Mouse (Mus musculus): Measurements from ENCODE around the gene Slc17a6. TPM values are rescaled to one million over a fixed set of nuclear protein-coding genes. Genes with fewer than 3 reads are reported as not detected.

Gene Slc17a6
- polyA plus RNA-seq, 1 experiment from 2014 or later: not detected

DNA sequence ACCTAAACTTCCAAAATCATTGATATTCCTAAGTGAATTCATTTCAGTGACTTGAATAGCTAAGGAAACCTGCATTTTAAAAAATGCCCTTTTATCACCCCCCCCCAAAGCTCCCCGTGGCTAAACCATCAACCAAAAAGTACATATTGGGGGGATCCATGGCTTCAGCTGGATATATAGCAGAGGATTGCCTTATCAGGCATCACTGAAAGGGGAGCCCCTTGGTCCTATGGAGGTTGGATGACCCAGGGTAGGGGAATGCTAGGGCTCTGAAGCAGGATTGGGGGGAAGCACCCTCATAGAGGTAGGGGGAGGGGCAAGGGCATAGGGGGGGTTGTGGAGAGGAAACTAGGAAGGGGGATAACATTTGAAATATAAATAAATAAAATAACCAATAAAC lies 1.8 kb upstream of the Slc17a6 start:
- no peak for ATAC-seq (ENCODE audit: low FRiP score, low TSS enrichment)
- H3K9me3 ChIP-seq (ENCODE audit: control insufficient read depth, low read length): no peaks in the 10 kb centered on the region
- 41% methylated on average over 1 of the region's 1 CpGs for WGBS
- H3K27ac ChIP-seq (replicated peaks): no peak overlapping the region
- TF ChIP-seq CTCF (IDR thresholded peaks at IDR 0.05; ENCODE audit: low read depth): no peak
- TF ChIP-seq EP300 (optimal IDR thresholded peaks at IDR 0.05): no peak
- H3K4me3 ChIP-seq (ENCODE audit: low read depth, low read length): no peak overlapping the region
- peaks cover 5% of the 10 kb centered on the region; the same call in 1 of the 2 replicates for H3K27me3 ChIP-seq (ENCODE audit: control insufficient read depth, insufficient read depth, low read length)
- H3K4me2 ChIP-seq (replicated peaks; ENCODE audit: low read depth): no peak overlapping the region
- no peak overlapping the region for H3K9ac ChIP-seq (ENCODE audit: low read length)
- H3K4me1 ChIP-seq (replicated peaks; ENCODE audit: control insufficient read depth, insufficient read depth): no peaks in the 10 kb centered on the region
- no peaks in the 10 kb centered on the region for H3K36me3 ChIP-seq (ENCODE audit: control insufficient read depth, insufficient read depth, low read length)
- DNase-seq (ENCODE audit: low spot score): no peak

DNA sequence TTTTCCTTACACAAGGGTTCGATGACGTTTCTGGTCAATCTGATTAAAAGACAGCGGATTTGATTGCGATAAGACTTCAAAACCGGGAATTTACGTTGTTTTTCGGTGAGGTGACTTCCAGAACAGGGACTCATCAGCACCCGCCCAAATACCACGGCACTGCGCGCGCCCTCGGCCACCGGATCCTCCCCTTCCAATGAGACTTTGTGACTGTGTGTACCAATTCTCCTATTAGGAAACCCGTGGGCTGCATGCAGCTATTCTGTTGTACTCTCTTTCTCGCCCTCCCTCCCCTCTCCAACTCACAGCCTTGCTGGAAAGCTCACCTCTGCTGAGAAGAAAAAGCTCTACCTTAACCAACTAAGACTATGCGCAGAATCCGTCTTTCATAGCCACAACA lies 390 bp downstream of the Slc17a6 start:
- Histone ChIP-seq H3K4me3 (ENCODE audit: low read depth, low read length) (no peak overlapping the region), H3K4me2 (replicated peaks; ENCODE audit: low read depth) (no peak overlapping the region), H3K36me3 (ENCODE audit: control insufficient read depth, insufficient read depth, low read length) (no peaks in the 10 kb centered on the region), H3K9me3 (ENCODE audit: control insufficient read depth, low read length) (no peaks in the 10 kb centered on the region), H3K27me3 (ENCODE audit: control insufficient read depth, insufficient read depth, low read length) (peaks cover 5% of the 10 kb centered on the region; the same call in 1 of the 2 replicates), H3K9ac (ENCODE audit: low read length) (no peak overlapping the region), H3K4me1 (replicated peaks; ENCODE audit: control insufficient read depth, insufficient read depth) (no peaks in the 10 kb centered on the region), H3K27ac (replicated peaks) (no peak overlapping the region)
- DNase-seq (ENCODE audit: low spot score) (no peak), ATAC-seq (ENCODE audit: low FRiP score, low TSS enrichment) (no peak)
- TF ChIP-seq EP300 (optimal IDR thresholded peaks at IDR 0.05) (no peak), CTCF (IDR thresholded peaks at IDR 0.05; ENCODE audit: low read depth) (no peak)
- WGBS: 2% methylated on average over 18 of the region's 18 CpGs

- 6% methylated on average over 5 of the region's 5 CpGs for whole genome bisulfite sequencing
- no peaks in the 10 kb centered on the region for H3K4me1 ChIP-seq (replicated peaks; ENCODE audit: control insufficient read depth, insufficient read depth)
- DNase-seq (ENCODE audit: low spot score) (no peak), ATAC-seq (ENCODE audit: low FRiP score, low TSS enrichment) (no peak)
- no peak overlapping the region for H3K9ac ChIP-seq (ENCODE audit: low read length)
- H3K9me3 ChIP-seq (ENCODE audit: control insufficient read depth, low read length): no peaks in the 10 kb centered on the region
- H3K27me3 ChIP-seq (ENCODE audit: control insufficient read depth, insufficient read depth, low read length): peaks cover 7% of the 10 kb centered on the region; the same call in 1 of the 2 replicates
- no peak overlapping the region for H3K27ac ChIP-seq (replicated peaks)
- H3K4me2 ChIP-seq (replicated peaks; ENCODE audit: low read depth): no peak overlapping the region
- H3K4me3 ChIP-seq (ENCODE audit: low read depth, low read length): no peak overlapping the region
- H3K36me3 ChIP-seq (ENCODE audit: control insufficient read depth, insufficient read depth, low read length): no peaks in the 10 kb centered on the region
- TF ChIP-seq EP300 (optimal IDR thresholded peaks at IDR 0.05): no peak
Observed at GRCm38 (mm10) chr7:51622666-51623065, 860 bp downstream of the Slc17a6 start.

GRCm38 (mm10) chr7:51624336-51624897 lies 2.6 kb downstream of the Slc17a6 start:
- no peak overlapping the region for H3K9ac ChIP-seq (ENCODE audit: low read length)
- TF ChIP-seq CTCF (IDR thresholded peaks at IDR 0.05; ENCODE audit: low read depth): no peak
- no peaks in the 10 kb centered on the region for H3K36me3 ChIP-seq (ENCODE audit: control insufficient read depth, insufficient read depth, low read length)
- no peak overlapping the region for H3K27ac ChIP-seq (replicated peaks)
- WGBS: 3% methylated on average over 4 of the region's 4 CpGs
- no peaks in the 10 kb centered on the region for H3K4me1 ChIP-seq (replicated peaks; ENCODE audit: control insufficient read depth, insufficient read depth)
- H3K27me3 ChIP-seq (ENCODE audit: control insufficient read depth, insufficient read depth, low read length): peaks cover 7% of the 10 kb centered on the region; the same call in 1 of the 2 replicates
- no peak overlapping the region for H3K4me2 ChIP-seq (replicated peaks; ENCODE audit: low read depth)
- H3K9me3 ChIP-seq (ENCODE audit: control insufficient read depth, low read length): no peaks in the 10 kb centered on the region
- DNase-seq (ENCODE audit: low spot score): no peak
- no peak overlapping the region for H3K4me3 ChIP-seq (ENCODE audit: low read depth, low read length)
- no peak for ATAC-seq (ENCODE audit: low FRiP score, low TSS enrichment)

GRCm38 (mm10) chr7:51625161-51625560 lies 3.4 kb downstream of the Slc17a6 start:
- ATAC-seq (ENCODE audit: low FRiP score, low TSS enrichment): no peak
- TF ChIP-seq CTCF (IDR thresholded peaks at IDR 0.05; ENCODE audit: low read depth) (no peak), EP300 (optimal IDR thresholded peaks at IDR 0.05) (no peak)
- under 1% methylated on average over 23 of the region's 23 CpGs for WGBS
- H3K27ac ChIP-seq (replicated peaks): no peak overlapping the region
- H3K9me3 ChIP-seq (ENCODE audit: control insufficient read depth, low read length): no peaks in the 10 kb centered on the region
- H3K36me3 ChIP-seq (ENCODE audit: control insufficient read depth, insufficient read depth, low read length): no peaks in the 10 kb centered on the region
- peaks cover 7% of the 10 kb centered on the region; the same call in 1 of the 2 replicates for H3K27me3 ChIP-seq (ENCODE audit: control insufficient read depth, insufficient read depth, low read length)
- no peak overlapping the region for H3K4me2 ChIP-seq (replicated peaks; ENCODE audit: low read depth)
- H3K9ac ChIP-seq (ENCODE audit: low read length): no peak overlapping the region
- H3K4me1 ChIP-seq (replicated peaks; ENCODE audit: control insufficient read depth, insufficient read depth): no peaks in the 10 kb centered on the region
- DNase-seq (ENCODE audit: low spot score): no peak
- H3K4me3 ChIP-seq (ENCODE audit: low read depth, low read length): no peak overlapping the region

GRCm38 (mm10) chr7:51625591-51626255 lies 3.9 kb downstream of the Slc17a6 start:
- WGBS: 4% methylated on average over 11 of the region's 11 CpGs
- no peak for ATAC-seq (ENCODE audit: low FRiP score, low TSS enrichment)
- no peak overlapping the region for H3K4me3 ChIP-seq (ENCODE audit: low read depth, low read length)
- H3K9me3 ChIP-seq (ENCODE audit: control insufficient read depth, low read length): no peaks in the 10 kb centered on the region
- H3K4me2 ChIP-seq (replicated peaks; ENCODE audit: low read depth): no peak overlapping the region
- no peaks in the 10 kb centered on the region for H3K4me1 ChIP-seq (replicated peaks; ENCODE audit: control insufficient read depth, insufficient read depth)
- H3K36me3 ChIP-seq (ENCODE audit: control insufficient read depth, insufficient read depth, low read length): no peaks in the 10 kb centered on the region
- H3K27me3 ChIP-seq (ENCODE audit: control insufficient read depth, insufficient read depth, low read length): peaks cover 7% of the 10 kb centered on the region; the same call in 1 of the 2 replicates
- TF ChIP-seq CTCF (IDR thresholded peaks at IDR 0.05; ENCODE audit: low read depth) (no peak), EP300 (optimal IDR thresholded peaks at IDR 0.05) (no peak)
- no peak overlapping the region for H3K9ac ChIP-seq (ENCODE audit: low read length)
- no peak overlapping the region for H3K27ac ChIP-seq (replicated peaks)
- no peak for DNase-seq (ENCODE audit: low spot score)

Data from stomach, postnatal 0 days (tissue).